8 mouse cellular contexts compared by ENCODE assay signal in the genomic region with DNA sequence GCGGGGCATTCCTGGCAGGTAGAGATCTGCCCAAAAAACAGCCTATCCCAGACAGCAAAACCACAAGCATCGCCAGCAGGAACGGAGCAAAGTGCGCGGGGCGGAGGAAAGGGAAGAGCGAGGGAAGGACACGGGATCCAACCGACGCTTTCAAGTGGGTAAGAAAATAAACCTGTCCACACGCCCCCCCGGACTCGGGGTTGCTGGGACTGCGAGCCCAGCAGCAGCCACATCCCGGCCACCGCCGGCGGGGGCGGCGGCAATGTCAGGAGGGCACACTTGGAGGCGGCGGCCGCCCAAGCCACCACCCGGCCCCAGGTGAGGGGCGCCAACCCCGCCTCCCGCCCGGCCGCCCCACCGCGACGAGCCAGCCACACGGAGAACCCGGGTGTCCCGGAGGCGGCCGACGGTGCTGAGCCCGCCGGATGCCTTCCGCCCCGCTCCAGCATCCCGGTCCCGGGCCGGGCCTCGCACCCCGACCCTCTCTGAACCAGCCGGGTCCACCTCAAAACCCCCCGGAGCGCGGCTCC. TPM values are rescaled to one million over a fixed set of nuclear protein-coding genes. Genes with fewer than 3 reads are reported as not detected.
DNase-seq lines count a peak whose midpoint lies in the region; ATAC-seq and TF ChIP-seq lines count a peak whose summit lies in the region.

No protein-coding gene starts in this region.

- H3K4me1 ChIP-seq in cerebellum, adult 2 months (ENCODE audit: control insufficient read depth, insufficient read depth, low read length), result no peaks in the 10 kb centered on the region
- H3K4me1 ChIP-seq in limb, embryonic 15.5 days, result 0 out of 2 replicates have a peak, but pooled peaks cover 3% of the 10 kb centered on the region
- peaks cover 8% of the 10 kb centered on the region for H3K4me1 ChIP-seq in midbrain, embryonic 13.5 days (replicated peaks)
- H3K4me1 ChIP-seq in stomach, postnatal 0 days (replicated peaks; ENCODE audit: control insufficient read depth, insufficient read depth), result no peaks in the 10 kb centered on the region

- TF ChIP-seq POLR2A in cerebellum, adult 2 months (IDR thresholded peaks at IDR 0.05; ENCODE audit: borderline replicate concordance, insufficient read depth, low read length), result no peak

- peak; percentile 31 for DNase-seq in right cerebral cortex, adult 18-20 months
- DNase-seq in right cerebral cortex, postnatal 25 days, result no peak
- DNase-seq in cerebellum, adult 2 months, result peak; percentile 65 to 70
- DNase-seq in forelimb bud, embryonic 11.5 days (ENCODE audit: low read depth, low spot score), result peak; percentile 40
- peak; percentile 78 for DNase-seq in kidney, adult 18-20 months
- DNase-seq in stomach, postnatal 0 days (ENCODE audit: low spot score), result no peak

- peak; percentile 70; the same call in 1 of the 2 replicates for ATAC-seq in limb, embryonic 15.5 days (ENCODE audit: insufficient number of reproducible peaks, low FRiP score, low TSS enrichment, low read depth)
- peak; percentile 90; the same call in 1 of the 2 replicates for ATAC-seq in midbrain, embryonic 13.5 days
- ATAC-seq in stomach, postnatal 0 days (ENCODE audit: low FRiP score, low TSS enrichment), result peak; percentile 68

- no peaks in the 10 kb centered on the region for H3K9me3 ChIP-seq in limb, embryonic 15.5 days
- H3K9me3 ChIP-seq in midbrain, embryonic 13.5 days, result no peaks in the 10 kb centered on the region
- no peaks in the 10 kb centered on the region for H3K9me3 ChIP-seq in stomach, postnatal 0 days (ENCODE audit: control insufficient read depth, low read length)

- H3K27me3 ChIP-seq in cerebellum, adult 2 months (ENCODE audit: control insufficient read depth, insufficient read depth, low read length), result no peaks in the 10 kb centered on the region
- no peaks in the 10 kb centered on the region for H3K27me3 ChIP-seq in limb, embryonic 15.5 days
- H3K27me3 ChIP-seq in midbrain, embryonic 13.5 days, result no peaks in the 10 kb centered on the region
- no peaks in the 10 kb centered on the region for H3K27me3 ChIP-seq in stomach, postnatal 0 days (ENCODE audit: control insufficient read depth, insufficient read depth, low read length)

- H3K27ac ChIP-seq in cerebellum, adult 2 months (ENCODE audit: insufficient read depth, low read length), result peak overlapping the region; percentile 70
- H3K27ac ChIP-seq in limb, embryonic 15.5 days, result peak overlapping the region; percentile 85
- peak overlapping the region; percentile 53; the same call in 1 of the 2 replicates for H3K27ac ChIP-seq in midbrain, embryonic 13.5 days
- H3K27ac ChIP-seq in stomach, postnatal 0 days (replicated peaks), result peak overlapping the region; percentile 79

- peak overlapping the region; percentile 85 for H3K4me2 ChIP-seq in limb, embryonic 15.5 days
- peak overlapping the region; percentile 98 for H3K4me2 ChIP-seq in midbrain, embryonic 13.5 days (replicated peaks)
- peak overlapping the region; percentile 93 for H3K4me2 ChIP-seq in stomach, postnatal 0 days (replicated peaks; ENCODE audit: low read depth)

- TF ChIP-seq CTCF in cerebellum, adult 2 months (IDR thresholded peaks at IDR 0.05; ENCODE audit: borderline replicate concordance, insufficient read depth, low read depth, low read length), result no peak
- no peak for TF ChIP-seq CTCF in stomach, postnatal 0 days (IDR thresholded peaks at IDR 0.05; ENCODE audit: low read depth)

- peak overlapping the region; percentile 88 for H3K9ac ChIP-seq in limb, embryonic 15.5 days
- peak overlapping the region; percentile 91 for H3K9ac ChIP-seq in midbrain, embryonic 13.5 days (replicated peaks)
- peak overlapping the region; percentile 85 for H3K9ac ChIP-seq in stomach, postnatal 0 days (ENCODE audit: low read length)

- WGBS in cerebellum, adult 2 months, result 1% methylated on average over 51 of the region's 51 CpGs
- WGBS in limb, embryonic 15.5 days, result under 1% methylated on average over 51 of the region's 51 CpGs
- WGBS in midbrain, embryonic 13.5 days, result 1% methylated on average over 49 of the region's 51 CpGs
- 2% methylated on average over 39 of the region's 51 CpGs for WGBS in stomach, postnatal 0 days

- TF ChIP-seq EP300 in stomach, postnatal 0 days (optimal IDR thresholded peaks at IDR 0.05), result no peak

- H3K4me3 ChIP-seq in cerebellum, adult 2 months (replicated peaks; ENCODE audit: insufficient read depth, low read depth, low read length), result peak overlapping the region; percentile 75
- peak overlapping the region; percentile 80 for H3K4me3 ChIP-seq in limb, embryonic 15.5 days
- H3K4me3 ChIP-seq in midbrain, embryonic 13.5 days (replicated peaks), result peak overlapping the region; percentile 88
- peak overlapping the region; percentile 97 for H3K4me3 ChIP-seq in stomach, postnatal 0 days (ENCODE audit: low read depth, low read length)

- H3K36me3 ChIP-seq in limb, embryonic 15.5 days, result no peaks in the 10 kb centered on the region
- no peaks in the 10 kb centered on the region for H3K36me3 ChIP-seq in midbrain, embryonic 13.5 days
- H3K36me3 ChIP-seq in stomach, postnatal 0 days (ENCODE audit: control insufficient read depth, insufficient read depth, low read length), result no peaks in the 10 kb centered on the region

RNA-seq across cellular contexts. Expression of gene Rabgap1l, which starts 0.8 kb away (rescaled TPM):
- 57.7 and 67.5 TPM in 2 replicates for polyA plus RNA-seq in cerebellum, adult 2 months (2012; rRNA removed)
- 19.6 and 21.8 TPM in 2 replicates for polyA plus RNA-seq in limb, embryonic 15.5 days (2015; fragmentation: Nextera tagmentation; extraction: Ambion mirVana)
- 22.9 and 25.2 TPM in 2 replicates for polyA plus RNA-seq in midbrain, embryonic 13.5 days (2015; fragmentation: Nextera tagmentation; extraction: Ambion mirVana)
- 19.1 and 19.6 TPM in 2 replicates for polyA plus RNA-seq in stomach, postnatal 0 days (2015; fragmentation: Nextera tagmentation; extraction: Ambion mirVana)

Comparison
In these comparisons a context has a peak if more than half of its experiments do, and no peak if none do; other contexts are left out.
1. DNase-seq: peak in right cerebral cortex, adult 18-20 months (single experiment), cerebellum, adult 2 months (2 of 2), forelimb bud, embryonic 11.5 days (single experiment) and kidney, adult 18-20 months (single experiment); none in right cerebral cortex, postnatal 25 days (single experiment) and stomach, postnatal 0 days (single experiment).
2. Peak in every context shown above with its lines, with median percentiles within 50 percentile points of each other: H3K27ac ChIP-seq, H3K4me3 ChIP-seq, ATAC-seq, H3K4me2 ChIP-seq and H3K9ac ChIP-seq.